Mouse (Mus musculus) hindbrain, embryonic 10.5 days (tissue): ENCODE results near the gene Cdkn3. TPM values are rescaled to one million over a fixed set of nuclear protein-coding genes. Genes with fewer than 3 reads are reported as not detected.
A peak's percentile ranks its signal among the peaks of the same experiment; 100 is the strongest.
"Not testable (repeated sequence)": the region's sequence is repeated elsewhere in the genome, so short reads cannot be mapped to it uniquely, and the experiment has no call there.

ENCODE experiments used
- DNase-seq: peaks from one replicate; pipeline ENCODE4 v3.0.0-alpha.2; 2017; ENCODE audit warnings: low spot score
- H3K27ac ChIP-seq: fragments of 300-500 bp; sonication (generic); 2 replicates; pipeline ENCODE4 v1.5.1; 2016; ENCODE audit warnings: mild to moderate bottlenecking, moderate library complexity
- H3K27me3 ChIP-seq: fragments of 300-500 bp; sonication (generic); 2 replicates; pipeline ENCODE4 v1.6.1; 2016; ENCODE audit warnings: mild to moderate bottlenecking; ENCODE audit not compliant: poor library complexity, insufficient read depth, severe bottlenecking
- H3K36me3 ChIP-seq: fragments of 300-500 bp; sonication (generic); 2 replicates; pipeline ENCODE4 v1.6.1; 2016; ENCODE audit warnings: mild to moderate bottlenecking, moderate library complexity
- H3K4me1 ChIP-seq: fragments of 300-500 bp; sonication (generic); replicated peaks from 2 replicates; pipeline ENCODE4 v1.6.1; 2016; ENCODE audit warnings: mild to moderate bottlenecking
- H3K4me3 ChIP-seq: fragments of 300-500 bp; sonication (generic); 2 replicates; pipeline ENCODE4 v1.5.1; 2016; ENCODE audit warnings: mild to moderate bottlenecking, moderate library complexity
- H3K9me3 ChIP-seq: fragments of 300-500 bp; sonication (generic); 2 replicates; pipeline ENCODE4 v1.6.1; 2016; ENCODE audit warnings: mild to moderate bottlenecking, moderate library complexity
- WGBS: fragments of 180-500 bp; shearing (Covaris S2); methylation state at CpG from one replicate; pipeline ENCODE4 v1.1.7; 2016; 5-methylcytosine and 5-hydroxymethylcytosine counted together
- polyA plus RNA-seq: library from polyadenylated mRNA; unstranded; fragments of >200 nt; fragmentation: Nextera tagmentation; extraction: Ambion mirVana; gene quantifications from 2 replicates; pipeline ENCODE4 v1.2.1, GENCODE M21; 2016

Cdkn3 gene
- 46.6 and 47.0 TPM in 2 replicates for polyA plus RNA-seq

DNA sequence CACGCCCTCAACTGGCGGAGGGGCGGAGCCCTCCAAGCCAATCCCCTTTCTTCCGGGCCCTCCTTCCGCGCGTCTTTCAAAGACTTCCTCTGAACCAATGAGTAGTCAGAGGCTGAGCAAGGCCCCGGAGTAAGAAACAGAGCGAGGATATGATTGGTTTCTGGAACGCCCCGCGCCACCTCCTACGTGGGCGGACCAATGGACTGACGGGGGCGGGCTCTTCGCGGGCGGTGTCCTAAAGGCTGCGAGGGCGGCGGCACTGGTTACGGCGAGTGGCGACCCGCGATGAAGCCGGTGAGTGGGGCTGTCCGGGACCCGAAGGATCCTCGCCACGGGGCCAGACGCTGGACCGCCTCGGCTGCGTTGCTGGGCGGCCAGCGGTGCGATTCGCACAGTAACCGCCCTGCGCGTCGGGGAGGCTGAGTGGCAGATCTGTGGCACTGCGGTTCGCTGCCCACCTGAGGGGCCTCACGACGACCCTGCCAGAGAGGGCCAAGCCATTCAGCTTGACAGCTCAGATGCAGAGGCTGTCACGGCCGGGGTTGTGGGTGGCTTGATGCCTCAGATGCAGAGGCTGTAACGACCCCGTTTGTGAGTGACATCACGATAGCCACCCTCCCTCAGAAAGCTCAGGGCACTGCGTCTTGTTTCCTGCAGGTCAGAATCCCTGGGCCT, at the start of gene Cdkn3:
Gene Cdkn3 (plus strand): TSS at position 187 of the 675 bp plus-strand sequence.
- Histone ChIP-seq H3K36me3 (peaks cover 15% of the 10 kb centered on the region), H3K9me3 (0 out of 2 replicates have a peak, but pooled peaks cover 2% of the 10 kb centered on the region), H3K4me3 (peak within 1 kb of the TSS; percentile 86), H3K27ac (peak within 1 kb of the TSS; percentile 90), H3K27me3 (no peaks in the 10 kb centered on the region), H3K4me1 (peaks cover 17% of the 10 kb centered on the region)
- peak; percentile 91 for DNase-seq
- WGBS = under 1% methylated on average over 54 of the region's 54 CpGs

DNA sequence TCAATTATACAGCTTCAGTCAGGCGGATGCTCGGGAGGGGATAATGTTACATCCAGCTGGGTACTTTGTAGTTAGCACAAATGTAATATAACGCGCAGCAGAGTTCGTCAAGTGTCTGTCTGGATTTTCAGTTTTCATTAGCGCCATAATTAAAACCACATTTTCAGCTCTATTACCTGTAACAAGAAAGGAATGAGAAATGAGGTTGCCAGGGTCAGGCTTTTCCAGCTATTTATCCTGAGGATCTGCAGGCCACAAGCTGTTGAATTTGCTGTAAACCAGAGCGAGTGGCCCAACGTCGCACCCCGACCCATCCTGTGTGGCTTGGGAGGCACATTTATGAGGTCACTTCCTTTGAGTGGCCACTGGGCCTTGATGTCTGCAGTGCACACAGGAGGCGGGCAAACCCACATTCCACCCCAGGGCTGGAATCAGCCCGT, 41.8 kb upstream of the Cdkn3 start:
- H3K27ac ChIP-seq = no peak overlapping the region

DNA sequence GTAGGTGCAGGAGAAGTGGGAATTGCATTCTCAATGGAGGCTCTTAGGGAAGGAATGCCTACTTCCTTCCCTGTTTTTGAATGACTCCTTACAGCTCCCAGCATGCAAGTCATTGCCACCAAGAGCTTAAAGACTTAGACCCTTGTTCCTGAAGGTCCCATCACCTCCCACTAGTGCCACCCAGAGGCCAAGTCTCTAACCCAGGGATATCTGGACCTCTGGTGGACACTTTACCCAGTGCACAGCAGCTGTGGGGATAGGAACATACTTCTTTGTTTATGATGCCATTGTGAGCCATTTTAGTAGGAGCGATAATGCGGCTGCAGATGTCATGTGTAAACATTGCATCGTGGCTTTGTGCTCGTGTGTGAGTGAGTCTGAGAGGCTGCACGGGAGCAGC, 38.3 kb upstream of the Cdkn3 start:
- Histone ChIP-seq H3K4me3 (no peak overlapping the region), H3K36me3 (no peaks in the 10 kb centered on the region), H3K9me3 (no peaks in the 10 kb centered on the region), H3K27ac (no peak overlapping the region), H3K4me1 (peaks cover 9% of the 10 kb centered on the region), H3K27me3 (0 out of 2 replicates have a peak, but pooled peaks cover 3% of the 10 kb centered on the region)
- 83% methylated on average over 5 of the region's 5 CpGs for WGBS
- DNase-seq = peak; percentile 35

More for the DNA sequence above, 41.8 kb upstream of the Cdkn3 start:
- Histone ChIP-seq H3K27me3 (0 out of 2 replicates have a peak, but pooled peaks cover 2% of the 10 kb centered on the region), H3K4me1 (peaks cover 7% of the 10 kb centered on the region), H3K4me3 (no peak overlapping the region), H3K36me3 (no peaks in the 10 kb centered on the region), H3K9me3 (no peaks in the 10 kb centered on the region)
- WGBS = 61% methylated on average over 12 of the region's 12 CpGs
- DNase-seq = peak; percentile 49

DNA sequence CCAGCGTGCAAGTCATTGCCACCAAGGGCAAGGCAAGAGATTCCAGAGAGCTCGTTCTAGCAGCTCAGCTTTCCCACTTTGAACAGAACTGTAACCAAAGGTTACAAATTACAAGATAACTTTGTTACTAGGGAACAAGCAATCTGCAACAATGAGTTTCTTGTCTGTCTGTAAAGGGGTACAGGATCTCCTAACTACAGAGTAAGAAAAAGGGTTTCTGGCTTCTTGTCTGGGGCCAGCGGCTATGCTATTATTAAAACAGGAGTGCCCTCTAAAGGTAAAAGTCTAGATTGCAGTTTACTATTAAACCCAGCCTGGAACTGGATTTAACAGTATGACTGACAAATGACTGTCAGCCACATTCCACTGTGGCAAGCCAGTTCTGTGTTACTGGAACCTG, 36.5 kb upstream of the Cdkn3 start:
- 36% methylated on average over 3 of the region's 3 CpGs for WGBS
- DNase-seq = no peak
- Histone ChIP-seq H3K9me3 (no peaks in the 10 kb centered on the region), H3K27ac (no peak overlapping the region), H3K36me3 (no peaks in the 10 kb centered on the region), H3K4me1 (peaks cover 9% of the 10 kb centered on the region; the same call in 1 of the 2 replicates), H3K27me3 (0 out of 2 replicates have a peak, but pooled peaks cover 3% of the 10 kb centered on the region), H3K4me3 (no peak overlapping the region)

DNA sequence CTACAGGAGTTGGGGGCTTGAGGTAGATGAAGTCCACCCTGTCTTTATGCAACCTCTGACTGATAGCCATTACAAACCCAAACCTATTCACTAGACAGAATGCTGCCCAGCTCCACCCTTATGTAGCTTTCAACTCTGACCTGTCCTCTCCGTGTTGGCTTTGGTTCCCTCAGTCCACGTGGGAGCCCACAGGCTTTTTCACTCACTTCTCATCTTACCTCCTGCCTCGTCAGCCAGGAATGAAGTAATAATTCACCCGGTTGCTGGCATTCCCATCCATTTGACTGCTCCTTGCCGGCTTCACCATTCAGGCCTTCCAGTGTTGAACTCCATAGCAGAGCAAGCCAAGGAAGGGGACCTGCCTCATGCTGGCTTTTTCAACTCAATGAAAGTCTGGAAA, 35.4 kb upstream of the Cdkn3 start:
- Histone ChIP-seq H3K36me3 (no peaks in the 10 kb centered on the region), H3K4me3 (no peak overlapping the region), H3K27ac (no peak overlapping the region), H3K27me3 (0 out of 2 replicates have a peak, but pooled peaks cover 3% of the 10 kb centered on the region), H3K9me3 (no peaks in the 10 kb centered on the region), H3K4me1 (0 out of 2 replicates have a peak, but pooled peaks cover 4% of the 10 kb centered on the region)
- 58% methylated on average over 5 of the region's 5 CpGs for WGBS
- DNase-seq = no peak

DNA sequence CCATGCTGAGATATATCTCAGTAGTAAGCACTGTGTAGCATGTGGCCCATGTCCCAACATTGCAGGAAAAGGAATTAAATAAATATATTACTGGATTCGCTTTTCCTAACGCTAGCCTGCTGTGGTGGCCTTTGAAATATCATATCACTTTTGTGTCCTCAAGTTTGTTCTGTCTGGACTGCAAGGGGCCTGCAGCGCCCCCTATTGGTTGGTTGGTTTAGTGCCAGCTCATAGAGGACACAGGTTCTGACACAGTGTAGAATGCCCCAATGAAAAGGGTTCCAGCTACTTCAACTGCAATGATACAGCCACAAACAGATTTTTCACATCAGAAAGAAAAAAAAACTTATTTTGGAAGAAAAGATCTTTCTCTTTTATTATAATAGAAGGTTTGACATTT, 34.6 kb upstream of the Cdkn3 start:
- 0 out of 2 replicates have a peak, but pooled peaks cover 4% of the 10 kb centered on the region for H3K4me1 ChIP-seq
- no peak overlapping the region for H3K27ac ChIP-seq
- no peaks in the 10 kb centered on the region for H3K36me3 ChIP-seq
- H3K27me3 ChIP-seq = 0 out of 2 replicates have a peak, but pooled peaks cover 3% of the 10 kb centered on the region
- WGBS = 55% methylated on average over 3 of the region's 3 CpGs
- DNase-seq = peak; percentile 27
- no peaks in the 10 kb centered on the region for H3K9me3 ChIP-seq
- H3K4me3 ChIP-seq = no peak overlapping the region

DNA sequence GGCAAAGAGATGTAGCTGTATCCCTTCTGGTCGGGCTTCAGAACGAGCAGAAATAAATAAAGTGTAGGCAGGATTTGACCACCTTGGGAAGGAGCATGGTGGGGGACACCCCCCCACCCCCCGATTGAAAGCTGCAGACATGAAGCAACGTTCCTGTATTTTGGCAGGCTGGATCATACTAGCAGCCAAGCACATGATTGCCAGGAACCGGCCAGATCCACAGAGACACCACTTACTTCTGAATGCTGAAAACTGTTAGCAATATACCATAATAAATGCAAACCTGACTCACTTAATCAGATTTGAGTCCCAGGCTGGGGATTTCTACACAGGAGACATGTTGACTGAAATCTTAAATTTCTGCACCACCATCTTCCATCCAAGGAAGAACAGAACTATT, 26.1 kb upstream of the Cdkn3 start:
- H3K4me3 ChIP-seq = no peak overlapping the region
- no peaks in the 10 kb centered on the region for H3K36me3 ChIP-seq
- 87% methylated on average over 5 of the region's 5 CpGs for WGBS
- H3K27ac ChIP-seq = no peak overlapping the region
- no peaks in the 10 kb centered on the region for H3K4me1 ChIP-seq
- no peaks in the 10 kb centered on the region for H3K27me3 ChIP-seq
- H3K9me3 ChIP-seq = no peaks in the 10 kb centered on the region
- DNase-seq = no peak

DNA sequence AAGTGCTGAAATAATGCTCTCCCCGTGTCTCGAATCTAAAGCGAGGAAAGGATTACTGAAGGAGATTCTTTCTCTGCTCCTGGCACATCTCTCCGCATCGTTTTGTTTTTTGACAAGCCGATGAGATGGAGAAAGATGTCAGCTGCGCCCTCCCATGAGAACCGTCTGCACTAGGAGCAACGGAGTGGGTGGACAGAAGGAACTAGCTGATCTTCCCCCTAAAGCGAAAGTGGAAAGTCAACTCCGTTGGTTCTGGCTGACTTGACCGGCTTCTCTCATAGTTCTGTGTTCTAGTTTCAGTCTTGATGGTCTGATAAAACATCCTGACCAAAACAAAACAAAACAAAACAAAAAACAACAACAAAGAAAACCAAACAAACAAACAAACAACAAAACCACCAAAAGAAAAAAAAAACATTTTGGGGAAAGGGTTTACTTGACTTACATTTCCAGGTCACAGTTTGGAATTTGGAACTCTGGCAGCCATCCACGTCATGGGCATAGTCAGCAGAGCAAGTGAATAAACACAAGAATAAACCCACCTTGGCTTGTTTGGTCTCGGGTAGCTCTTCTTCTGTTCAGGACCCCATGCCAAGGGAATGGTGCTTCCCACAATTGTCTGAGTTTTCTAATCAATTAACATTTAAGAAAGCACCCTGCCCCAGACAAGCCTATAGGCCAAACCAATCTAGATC, 25.4 kb upstream of the Cdkn3 start:
- Histone ChIP-seq H3K4me3 (no peak overlapping the region), H3K9me3 (no peaks in the 10 kb centered on the region), H3K36me3 (no peaks in the 10 kb centered on the region), H3K27me3 (no peaks in the 10 kb centered on the region), H3K27ac (no peak overlapping the region), H3K4me1 (no peaks in the 10 kb centered on the region)
- DNase-seq = no peak
- 90% methylated on average over 14 of the region's 14 CpGs for WGBS

DNA sequence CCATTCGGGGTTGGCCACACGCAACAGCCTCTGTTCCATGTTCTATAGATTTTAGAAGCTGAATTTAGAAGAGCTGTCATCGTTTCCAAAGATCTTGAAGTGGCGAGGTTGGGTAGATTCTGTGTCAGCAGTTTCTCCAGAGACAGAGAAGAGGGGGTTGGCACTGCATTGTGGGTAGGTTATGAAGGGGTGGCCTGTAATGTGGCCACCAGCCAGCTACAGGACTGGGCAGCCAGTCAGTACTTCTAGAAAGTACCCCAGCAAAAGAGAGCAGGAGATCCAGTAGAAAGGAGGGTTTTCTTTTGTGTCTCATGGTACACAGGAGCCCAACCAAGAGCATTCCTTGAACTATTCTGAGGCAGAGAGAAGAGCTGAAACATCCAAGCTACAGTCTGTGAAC, 24.0 kb upstream of the Cdkn3 start:
- no peaks in the 10 kb centered on the region for H3K4me1 ChIP-seq
- no peaks in the 10 kb centered on the region for H3K9me3 ChIP-seq
- no peak for DNase-seq
- H3K36me3 ChIP-seq = no peaks in the 10 kb centered on the region
- H3K27me3 ChIP-seq = no peaks in the 10 kb centered on the region
- 91% methylated on average over 4 of the region's 4 CpGs for WGBS
- H3K27ac ChIP-seq = no peak overlapping the region
- no peak overlapping the region for H3K4me3 ChIP-seq

DNA sequence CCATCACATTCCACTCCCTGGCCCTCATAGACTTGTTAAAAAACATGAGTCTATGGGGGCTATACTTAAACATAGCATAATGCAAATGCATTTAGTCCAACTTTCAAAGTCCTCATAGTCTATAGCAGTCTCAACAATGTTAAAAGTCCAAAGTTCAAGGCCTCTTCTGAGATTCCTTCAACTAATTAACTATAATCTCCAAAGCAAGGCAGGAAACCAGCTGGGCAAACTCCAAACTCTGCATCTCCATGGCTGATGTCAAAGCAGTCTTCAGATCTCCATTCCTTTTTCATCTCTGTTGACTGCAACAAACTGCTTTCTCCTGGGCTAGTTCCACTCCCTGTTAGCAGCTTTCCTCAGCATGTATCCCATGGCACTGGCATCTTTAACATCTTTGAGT, 23.0 kb upstream of the Cdkn3 start:
- not testable (repeated sequence) for H3K4me1 ChIP-seq, H3K27me3 ChIP-seq, DNase-seq, H3K27ac ChIP-seq, H3K36me3 ChIP-seq, H3K9me3 ChIP-seq, H3K4me3 ChIP-seq

DNA sequence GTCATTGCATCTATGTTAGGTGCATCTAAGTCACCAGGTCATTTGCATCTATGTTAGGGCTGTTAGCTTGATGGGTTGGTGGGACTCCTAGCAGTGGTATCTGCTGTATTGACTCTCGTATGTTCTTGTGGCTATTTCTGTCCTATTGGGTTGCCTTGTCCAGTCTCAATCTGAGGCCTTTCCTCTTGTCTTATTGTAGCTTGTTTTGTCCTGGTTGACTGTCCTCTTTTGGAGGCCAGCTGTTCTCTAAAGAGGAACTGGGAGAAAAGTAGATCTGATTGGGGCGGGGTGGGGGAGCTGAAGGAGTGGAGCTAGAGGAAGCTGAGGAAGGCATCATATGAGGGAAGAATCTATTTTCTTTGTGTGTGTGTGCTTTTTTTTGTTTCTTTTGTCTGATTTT, 17.7 kb upstream of the Cdkn3 start:
- H3K27me3 ChIP-seq = no peaks in the 10 kb centered on the region
- 92% methylated on average over 2 of the region's 2 CpGs for WGBS

DNA sequence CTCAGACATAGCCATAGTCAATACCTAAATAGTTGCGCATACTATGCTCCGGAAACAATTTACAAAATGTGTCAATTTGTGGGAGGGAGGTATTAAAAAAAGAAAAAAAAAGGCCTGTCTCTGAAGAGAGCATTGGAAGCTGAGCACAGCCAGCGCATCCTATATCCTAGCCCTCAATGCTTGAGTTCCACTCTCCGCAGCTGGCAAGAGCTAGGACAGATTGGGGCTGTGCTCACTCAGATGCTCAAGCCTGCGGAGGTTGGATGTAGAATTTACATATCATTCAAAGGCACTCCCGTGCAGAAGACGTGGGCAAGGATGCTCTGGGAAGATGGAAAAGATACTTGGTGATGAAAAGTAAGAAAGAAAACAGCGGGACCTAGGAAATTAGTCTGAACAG, 14.9 kb upstream of the Cdkn3 start:
- H3K36me3 ChIP-seq = no peaks in the 10 kb centered on the region
- H3K27me3 ChIP-seq = no peaks in the 10 kb centered on the region
- H3K4me3 ChIP-seq = no peak overlapping the region
- no peaks in the 10 kb centered on the region for H3K9me3 ChIP-seq
- H3K4me1 ChIP-seq = no peaks in the 10 kb centered on the region
- DNase-seq = no peak
- 92% methylated on average over 8 of the region's 8 CpGs for WGBS
- no peak overlapping the region for H3K27ac ChIP-seq

More for the DNA sequence above, 17.7 kb upstream of the Cdkn3 start:
- no peak for DNase-seq
- H3K9me3 ChIP-seq = no peaks in the 10 kb centered on the region
- H3K36me3 ChIP-seq = no peaks in the 10 kb centered on the region
- H3K4me1 ChIP-seq = no peaks in the 10 kb centered on the region
- H3K4me3 ChIP-seq = no peak overlapping the region
- no peak overlapping the region for H3K27ac ChIP-seq

DNA sequence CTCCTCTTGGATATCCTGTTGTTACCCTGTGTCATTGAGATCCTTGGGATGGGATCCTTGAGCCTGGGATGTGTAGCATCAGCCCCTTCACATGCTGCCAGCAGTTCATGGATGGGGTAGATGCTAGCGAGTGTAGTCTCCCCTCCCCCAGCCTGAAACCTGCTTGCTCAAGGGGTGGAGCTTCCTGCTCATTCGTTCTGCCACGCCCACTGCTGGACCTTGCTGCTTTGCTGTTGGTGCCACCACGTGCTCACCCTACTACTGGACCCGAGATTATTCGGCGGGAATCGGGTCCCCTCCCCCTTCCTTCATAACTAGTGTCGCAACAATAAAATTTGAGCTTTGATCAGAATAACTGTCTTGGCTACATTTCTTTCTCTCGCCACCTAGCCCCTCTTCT, 6.0 kb upstream of the Cdkn3 start:
- WGBS = 70% methylated on average over 10 of the region's 10 CpGs
- H3K27me3 ChIP-seq, H3K9me3 ChIP-seq, H3K4me1 ChIP-seq, H3K27ac ChIP-seq, H3K4me3 ChIP-seq, DNase-seq, H3K36me3 ChIP-seq: not testable (repeated sequence)
